Comparison of ENCODE assay signal across 9 mouse cellular contexts in the genomic region with DNA sequence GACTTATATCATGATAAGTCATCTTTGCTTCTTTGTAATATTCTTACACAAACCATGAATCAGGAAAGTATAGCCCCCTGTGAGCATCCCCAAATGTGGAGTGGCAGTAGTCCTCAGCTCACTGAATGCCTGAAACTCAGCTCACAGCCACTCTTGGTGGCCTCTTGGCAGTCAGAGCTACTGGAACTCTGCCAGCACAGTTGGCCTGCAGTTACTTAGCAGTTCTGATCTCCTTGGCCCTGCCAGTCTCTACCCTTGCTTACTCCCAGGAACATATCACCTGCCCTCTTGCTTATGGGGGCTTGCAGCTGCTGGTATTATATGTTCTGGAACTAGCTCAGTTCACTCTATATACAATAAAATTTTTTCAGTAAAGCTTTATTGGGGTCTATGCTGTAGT.
DNase-seq lines count a peak whose midpoint lies in the region; ATAC-seq lines count a peak whose summit lies in the region.
"Had no signal": no experiment of that assay in that cellular context is flagged by ENCODE, and none has a peak within 500 bp of the region (broad histone marks: within the 10 kb centered on the region; RNA-seq: fewer than 3 reads in every experiment).

No protein-coding gene starts in this region.

- peak; percentile 17 for DNase-seq in gastrocnemius, postnatal 14 days
- DNase-seq in gastrocnemius, postnatal 36 days: no peak
- peak; percentile 43 for DNase-seq in retina, postnatal 1 day
- no peak for DNase-seq in retina, embryonic 14.5 days (ENCODE audit: low spot score)
- no peak for DNase-seq in midbrain, embryonic 10.5 days (ENCODE audit: low spot score)
- no peak for DNase-seq in layer of hippocampus, postnatal 36 days

- H3K9me3 ChIP-seq in heart, embryonic 15.5 days (replicated peaks): no peaks in the 10 kb centered on the region
- H3K9me3 ChIP-seq in midbrain, embryonic 10.5 days (replicated peaks): no peaks in the 10 kb centered on the region

- H3K4me2 ChIP-seq in heart, embryonic 15.5 days: no peak overlapping the region

- peak overlapping the region; percentile 42 for H3K27ac ChIP-seq in heart, embryonic 15.5 days
- no peak overlapping the region for H3K27ac ChIP-seq in midbrain, embryonic 10.5 days (replicated peaks)

- H3K9ac ChIP-seq in heart, embryonic 15.5 days: no peak overlapping the region

- intact Hi-C loops in gastrocnemius, postnatal 14 days (cut with DNase I; ENCODE audit: low total_unique reads): no loop called here
- intact Hi-C loops in gastrocnemius, postnatal 36 days (cut with DNase I): no loop called here

- peaks cover 17% of the 10 kb centered on the region for H3K4me1 ChIP-seq in heart, embryonic 15.5 days (replicated peaks)
- no peaks in the 10 kb centered on the region for H3K4me1 ChIP-seq in midbrain, embryonic 10.5 days

- no peak overlapping the region for H3K4me3 ChIP-seq in heart, embryonic 15.5 days
- H3K4me3 ChIP-seq in midbrain, embryonic 10.5 days: no peak overlapping the region

- H3K36me3 ChIP-seq in heart, embryonic 15.5 days: no peaks in the 10 kb centered on the region
- H3K36me3 ChIP-seq in midbrain, embryonic 10.5 days: no peaks in the 10 kb centered on the region

- ATAC-seq in heart, embryonic 15.5 days (replicated peaks; ENCODE audit: insufficient number of reproducible peaks, insufficient read depth, low FRiP score, low read depth): peak; percentile 70; the same call in 1 of the 2 replicates
- peak; percentile 89 for ATAC-seq in megakaryocyte progenitor cell, adult 5-6 weeks (replicated peaks; ENCODE audit: poor library complexity)
- ATAC-seq: Patski had no signal

- no peaks in the 10 kb centered on the region for H3K27me3 ChIP-seq in heart, embryonic 15.5 days
- no peaks in the 10 kb centered on the region for H3K27me3 ChIP-seq in midbrain, embryonic 10.5 days (ENCODE audit: low read depth, poor library complexity, severe bottlenecking)
- H3K27me3 ChIP-seq: Patski had no signal

Comparison
In these comparisons a context has a peak if more than half of its experiments do, and no peak if none do; other contexts are left out.
1. DNase-seq: peak in gastrocnemius, postnatal 14 days (single experiment) and retina, postnatal 1 day (single experiment); none in gastrocnemius, postnatal 36 days (0 of 2), retina, embryonic 14.5 days (single experiment), midbrain, embryonic 10.5 days (single experiment) and layer of hippocampus, postnatal 36 days (0 of 2).